Mouse (Mus musculus) lung, embryonic 15.5 days (tissue): ENCODE measurements around the gene Mtnr1b. TPM values are rescaled to one million over a fixed set of nuclear protein-coding genes. Genes with fewer than 3 reads are reported as not detected.

Experiments used
- ATAC-seq: fragments of 200-750 bp; cut with Nextera tagmentation; 2 replicates; pipeline ENCODE4 v1.8.0; 2017; ENCODE audit warnings: moderate number of reproducible peaks, borderline replicate concordance; ENCODE audit not compliant: low FRiP score, low TSS enrichment; ENCODE audit errors: extremely low read depth
- H3K27ac ChIP-seq: fragments of 300-500 bp; sonication (generic); 2 replicates; pipeline ENCODE4 v1.5.1; 2015; ENCODE audit warnings: moderate library complexity, mild to moderate bottlenecking, inconsistent platforms
- H3K27me3 ChIP-seq: fragments of 300-500 bp; sonication (generic); 2 replicates; pipeline ENCODE4 v1.6.1; 2015; ENCODE audit warnings: inconsistent platforms
- H3K36me3 ChIP-seq: fragments of 300-500 bp; sonication (generic); 2 replicates; pipeline ENCODE4 v1.6.1; 2015; ENCODE audit warnings: inconsistent platforms
- H3K4me1 ChIP-seq: fragments of 300-500 bp; sonication (generic); 2 replicates; pipeline ENCODE4 v1.6.1; 2015; ENCODE audit warnings: inconsistent platforms
- H3K4me2 ChIP-seq: fragments of 300-500 bp; sonication (generic); 2 replicates; pipeline ENCODE4 v1.6.1; 2015; ENCODE audit warnings: inconsistent platforms, mild to moderate bottlenecking, moderate library complexity
- H3K4me3 ChIP-seq: fragments of 300-500 bp; sonication (generic); 2 replicates; pipeline ENCODE4 v1.5.1; 2015; ENCODE audit warnings: mild to moderate bottlenecking, inconsistent platforms
- H3K9ac ChIP-seq: fragments of 300-500 bp; sonication (generic); 2 replicates; pipeline ENCODE4 v1.6.1; 2015; ENCODE audit warnings: inconsistent platforms
- H3K9me3 ChIP-seq: fragments of 300-500 bp; sonication (generic); 2 replicates; pipeline ENCODE4 v1.6.1; 2016; ENCODE audit warnings: inconsistent platforms
- WGBS: fragments of 180-500 bp; shearing (Covaris S2); methylation state at CpG from one replicate; pipeline ENCODE4 v1.1.7; 2015; 5-methylcytosine and 5-hydroxymethylcytosine counted together
- polyA plus RNA-seq: library from polyadenylated mRNA; unstranded; fragments of >200 nt; fragmentation: Nextera tagmentation; extraction: Ambion mirVana; gene quantifications from 2 replicates; pipeline ENCODE4 v1.2.1, GENCODE M21; 2015

Gene Mtnr1b
- polyA plus RNA-seq, 1 experiment from 2014 or later, result not detected

DNA sequence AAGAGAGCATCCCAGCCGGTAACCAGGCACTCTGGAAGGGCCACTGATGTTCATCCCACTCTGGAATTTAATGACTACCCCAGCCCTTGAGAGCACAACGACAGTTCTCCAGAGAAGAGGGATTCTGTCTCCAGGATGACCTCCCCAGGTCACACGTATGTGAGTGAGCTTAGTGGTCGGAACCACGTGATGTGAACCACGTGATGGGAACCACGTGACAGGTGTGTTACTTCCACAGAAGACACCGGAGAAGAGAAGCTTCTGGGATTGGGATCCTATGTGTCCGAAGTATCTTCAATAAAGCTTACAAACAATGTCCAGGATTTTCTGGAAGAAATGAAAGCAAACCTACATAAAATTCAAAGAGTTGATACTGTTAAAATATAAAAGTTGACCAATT lies 82.3 kb downstream of the Mtnr1b start:
- H3K4me3 ChIP-seq, result no peak overlapping the region
- WGBS, result 83% methylated on average over 9 of the region's 9 CpGs
- no peak for ATAC-seq

GRCm38 (mm10) chr9:15786610-15787009 lies 87.7 kb downstream of the Mtnr1b start:
- ATAC-seq, result no peak
- 50% methylated on average over 2 of the region's 2 CpGs for WGBS

More for the DNA sequence above, 82.3 kb downstream of the Mtnr1b start:
- H3K9ac ChIP-seq, result no peak overlapping the region
- no peak overlapping the region for H3K27ac ChIP-seq
- no peaks in the 10 kb centered on the region for H3K27me3 ChIP-seq
- no peaks in the 10 kb centered on the region for H3K4me1 ChIP-seq
- no peak overlapping the region for H3K4me2 ChIP-seq
- no peaks in the 10 kb centered on the region for H3K36me3 ChIP-seq
- H3K9me3 ChIP-seq, result no peaks in the 10 kb centered on the region

GRCm38 (mm10) chr9:15786192-15786591 lies 88.2 kb downstream of the Mtnr1b start:
- ATAC-seq, result no peak
- Histone ChIP-seq H3K9ac (no peak overlapping the region), H3K4me3 (no peak overlapping the region), H3K9me3 (no peaks in the 10 kb centered on the region), H3K27ac (no peak overlapping the region), H3K4me1 (no peaks in the 10 kb centered on the region), H3K36me3 (no peaks in the 10 kb centered on the region), H3K4me2 (no peak overlapping the region), H3K27me3 (no peaks in the 10 kb centered on the region)
- 33% methylated on average over 3 of the region's 3 CpGs for WGBS

More at GRCm38 (mm10) chr9:15786610-15787009, 87.7 kb downstream of the Mtnr1b start:
- H3K4me2 ChIP-seq, result no peak overlapping the region
- H3K4me3 ChIP-seq, result no peak overlapping the region
- no peaks in the 10 kb centered on the region for H3K36me3 ChIP-seq
- H3K9ac ChIP-seq, result no peak overlapping the region
- no peaks in the 10 kb centered on the region for H3K27me3 ChIP-seq
- no peaks in the 10 kb centered on the region for H3K9me3 ChIP-seq
- H3K4me1 ChIP-seq, result no peaks in the 10 kb centered on the region
- no peak overlapping the region for H3K27ac ChIP-seq

GRCm38 (mm10) chr9:15781936-15782335 lies 92.4 kb downstream of the Mtnr1b start:
- Histone ChIP-seq H3K9ac (no peak overlapping the region), H3K4me2 (no peak overlapping the region), H3K4me3 (no peak overlapping the region), H3K4me1 (no peaks in the 10 kb centered on the region), H3K36me3 (no peaks in the 10 kb centered on the region), H3K9me3 (no peaks in the 10 kb centered on the region), H3K27ac (no peak overlapping the region), H3K27me3 (no peaks in the 10 kb centered on the region)
- WGBS, result 51% methylated on average over 4 of the region's 4 CpGs
- ATAC-seq, result no peak

DNA sequence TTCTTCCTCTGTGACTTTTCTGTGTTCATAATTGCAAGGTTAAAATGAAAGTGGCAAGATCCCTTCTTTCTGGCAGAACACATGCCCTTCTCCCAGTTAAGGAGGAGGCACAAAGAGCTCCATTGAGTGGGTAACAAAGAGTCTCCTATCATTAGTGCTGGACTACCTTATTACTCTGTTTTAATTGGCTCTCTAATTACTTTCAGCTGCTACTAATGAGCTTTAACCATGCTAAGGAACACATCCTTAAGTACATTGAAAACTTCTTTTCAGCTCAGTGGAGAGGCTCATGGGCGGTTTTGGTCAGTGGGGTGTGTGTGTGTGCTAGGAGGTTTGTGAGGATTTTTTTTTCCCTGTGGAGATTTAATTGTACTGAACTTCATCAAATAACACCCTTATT lies 99.4 kb downstream of the Mtnr1b start:
- no peak overlapping the region for H3K4me2 ChIP-seq
- WGBS, result 78% methylated on average over 1 of the region's 1 CpGs
- no peak for ATAC-seq

More for the DNA sequence above, 99.4 kb downstream of the Mtnr1b start:
- no peak overlapping the region for H3K4me3 ChIP-seq
- H3K36me3 ChIP-seq, result no peaks in the 10 kb centered on the region
- H3K27me3 ChIP-seq, result no peaks in the 10 kb centered on the region
- H3K9me3 ChIP-seq, result no peaks in the 10 kb centered on the region
- no peak overlapping the region for H3K27ac ChIP-seq
- H3K4me1 ChIP-seq, result no peaks in the 10 kb centered on the region
- no peak overlapping the region for H3K9ac ChIP-seq

Other genes with a start within 250 kb of the Mtnr1b start
- 9.0 and 9.9 TPM in 2 replicates for gene Deup1, start 246.6 kb downstream of the Mtnr1b start, polyA plus RNA-seq
- gene Slc36a4, start 164.8 kb downstream of the Mtnr1b start, polyA plus RNA-seq, result 12.3 and 12.6 TPM in 2 replicates